Mouse (Mus musculus) forebrain, postnatal 0 days (tissue): ENCODE measurements around the gene Fbxw8. TPM values are rescaled to one million over a fixed set of nuclear protein-coding genes. Genes with fewer than 3 reads are reported as not detected.

ENCODE experiments used
- ATAC-seq: fragments of 200-750 bp; cut with Nextera tagmentation; 2 replicates; pipeline ENCODE4 v1.8.0; 2017; ENCODE audit warnings: mild to moderate bottlenecking, moderate library complexity
- DNase-seq: peaks from one replicate; pipeline ENCODE4 v3.0.0-alpha.2; 2015
- H3K27ac ChIP-seq: fragments of 300-500 bp; sonication (generic); 2 replicates; pipeline ENCODE4 v1.5.1; 2014; ENCODE audit warnings: low read depth, mild to moderate bottlenecking, antibody characterized with exemption, low read length, moderate library complexity, mixed read lengths
- H3K27me3 ChIP-seq: fragments of 300-500 bp; sonication (generic); 2 replicates; pipeline ENCODE4 v1.6.1; 2014; ENCODE audit warnings: mild to moderate bottlenecking, low read length, mixed read lengths; ENCODE audit not compliant: insufficient read depth
- H3K36me3 ChIP-seq: fragments of 300-500 bp; sonication (generic); 2 replicates; pipeline ENCODE4 v1.6.1; 2014; ENCODE audit warnings: mild to moderate bottlenecking, moderate library complexity; ENCODE audit not compliant: insufficient read depth
- H3K4me1 ChIP-seq: fragments of 300-500 bp; sonication (generic); 2 replicates; pipeline ENCODE4 v1.6.1; 2014; ENCODE audit warnings: antibody characterized with exemption; ENCODE audit not compliant: insufficient read depth
- H3K4me2 ChIP-seq: fragments of 300-500 bp; sonication (generic); 2 replicates; pipeline ENCODE4 v1.6.1; 2014; ENCODE audit warnings: low read depth, mild to moderate bottlenecking, moderate library complexity
- H3K4me3 ChIP-seq: fragments of 300-500 bp; sonication (generic); 2 replicates; pipeline ENCODE4 v1.5.1; 2014; ENCODE audit warnings: low read depth, low read length, mixed read lengths
- H3K9ac ChIP-seq: fragments of 300-500 bp; sonication (generic); 2 replicates; pipeline ENCODE4 v1.6.1; 2014; ENCODE audit warnings: mild to moderate bottlenecking
- H3K9me3 ChIP-seq: fragments of 300-500 bp; sonication (generic); 2 replicates; pipeline ENCODE4 v1.6.1; 2016; ENCODE audit warnings: low read length
- CTCF ChIP-seq: sonication (generic); IDR thresholded peaks from 2 replicates; pipeline ENCODE4 v1.5.1; 2016; ENCODE audit warnings: antibody characterized with exemption, control low read depth, low read depth
- WGBS: fragments of 180-500 bp; shearing (Covaris S2); extraction: QIAGEN DNeasy Blood & Tissue Kit; methylation state at CpG from one replicate; pipeline ENCODE4 v1.1.7; 2014; 5-methylcytosine and 5-hydroxymethylcytosine counted together
- polyA plus RNA-seq: library from polyadenylated mRNA; unstranded; fragments of >200 nt; fragmentation: Nextera tagmentation; extraction: Ambion mirVana; gene quantifications from 2 replicates; pipeline ENCODE4 v1.2.1, GENCODE M21; 2015
- total RNA-seq: library from RNA; depleted of rRNA; stranded (reverse); fragments of >200 nt; gene quantifications from 2 replicates; pipeline ENCODE4 v1.2.3, GENCODE M21; 2014; rRNA removed

The Fbxw8 gene
- total and polyA plus RNA-seq, 2 experiments from 2014 or later, result 16.4 to 51.0 TPM

DNA sequence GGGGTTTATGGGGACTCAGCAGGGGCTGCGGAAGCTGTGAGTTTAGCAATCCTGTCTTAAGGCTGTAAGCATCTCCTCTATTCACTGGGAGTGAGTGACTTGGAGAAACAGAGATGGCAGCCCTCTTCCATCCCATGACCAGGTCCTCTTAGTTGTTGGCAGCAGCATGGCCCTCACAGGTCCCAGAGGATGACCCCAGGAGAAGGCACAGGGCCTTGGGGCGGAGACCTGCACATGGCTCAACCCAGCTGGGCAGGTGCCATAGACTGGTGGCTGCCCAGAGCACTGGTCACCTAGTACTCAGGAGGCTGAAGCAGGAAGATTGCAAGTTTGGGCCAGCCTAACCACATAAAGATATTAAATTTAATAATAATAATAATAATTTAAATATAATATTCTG lies 139.6 kb downstream of the Fbxw8 start:
- no peak for DNase-seq
- H3K27ac ChIP-seq, result no peak overlapping the region
- no peaks in the 10 kb centered on the region for H3K27me3 ChIP-seq
- 90% methylated on average over 2 of the region's 2 CpGs for WGBS
- ATAC-seq, result no peak
- no peaks in the 10 kb centered on the region for H3K4me1 ChIP-seq
- H3K36me3 ChIP-seq, result peaks cover 4% of the 10 kb centered on the region; the same call in 1 of the 2 replicates
- TF ChIP-seq CTCF, result no peak
- no peak overlapping the region for H3K9ac ChIP-seq
- no peak overlapping the region for H3K4me3 ChIP-seq
- no peak overlapping the region for H3K4me2 ChIP-seq
- H3K9me3 ChIP-seq, result no peaks in the 10 kb centered on the region

DNA sequence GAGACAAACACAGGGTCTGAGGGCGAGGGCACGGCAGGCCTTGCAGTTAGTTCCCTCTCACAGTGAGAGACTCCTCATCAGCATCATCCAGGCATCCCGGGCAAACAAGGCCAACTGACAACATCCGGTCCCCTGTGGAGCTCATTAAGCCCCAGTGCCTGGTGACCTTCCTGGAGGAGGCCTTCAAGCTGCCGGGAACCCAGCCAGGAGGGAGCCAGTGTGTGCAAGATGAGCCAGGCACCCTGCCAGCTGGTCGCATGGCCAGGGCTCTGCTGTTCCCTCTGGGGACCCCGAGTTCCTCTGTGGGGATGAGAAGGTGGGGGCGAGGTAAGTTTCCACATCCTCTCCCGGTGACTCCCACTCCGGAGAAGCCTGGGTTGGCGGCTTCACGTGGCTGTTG lies 140.2 kb downstream of the Fbxw8 start:
- Histone ChIP-seq H3K36me3 (peaks cover 8% of the 10 kb centered on the region; the same call in 1 of the 2 replicates), H3K4me3 (no peak overlapping the region), H3K9ac (no peak overlapping the region), H3K9me3 (no peaks in the 10 kb centered on the region), H3K4me2 (no peak overlapping the region), H3K27ac (no peak overlapping the region), H3K4me1 (no peaks in the 10 kb centered on the region), H3K27me3 (no peaks in the 10 kb centered on the region)
- peak; percentile 57 for DNase-seq
- peak; percentile 42 for ATAC-seq
- TF ChIP-seq CTCF, result no peak
- WGBS, result 15% methylated on average over 12 of the region's 12 CpGs

Other genes with a start within 250 kb of the Fbxw8 start
- 176 and 197 TPM in 2 replicates for gene Fbxo21, start 178.7 kb downstream of the Fbxw8 start, total RNA-seq
- 150 and 161 TPM in 2 replicates for gene Fbxo21, start 178.7 kb downstream of the Fbxw8 start, polyA plus RNA-seq
- gene Tesc, start 127.7 kb downstream of the Fbxw8 start, total RNA-seq, result 8.5 and 13.0 TPM in 2 replicates
- 12.2 and 19.9 TPM in 2 replicates for gene Tesc, start 127.7 kb downstream of the Fbxw8 start, polyA plus RNA-seq
- 17.3 and 26.3 TPM in 2 replicates for gene Hrk, start 9.2 kb upstream of the Fbxw8 start, total RNA-seq
- gene Hrk, start 9.2 kb upstream of the Fbxw8 start, polyA plus RNA-seq, result 4.7 and 8.4 TPM in 2 replicates
- 61.6 and 87.8 TPM in 2 replicates for gene Rnft2, start 89.7 kb upstream of the Fbxw8 start, total RNA-seq
- gene Rnft2, start 89.7 kb upstream of the Fbxw8 start, polyA plus RNA-seq, result 10.1 and 12.4 TPM in 2 replicates
- gene 2410131K14Rik, start 89.8 kb upstream of the Fbxw8 start, total RNA-seq, result 22.4 and 31.2 TPM in 2 replicates
- gene 2410131K14Rik, start 89.8 kb upstream of the Fbxw8 start, polyA plus RNA-seq, result 15.5 and 19.1 TPM in 2 replicates